Mouse (Mus musculus) frontal cortex, adult 2 months (tissue): ENCODE data around the gene Eif1. TPM values are rescaled to one million over a fixed set of nuclear protein-coding genes. Genes with fewer than 3 reads are reported as not detected.
"Not testable (repeated sequence)": the region's sequence is repeated elsewhere in the genome, so short reads cannot be mapped to it uniquely, and the experiment has no call there.

Experiments
- DNase-seq, 2 experiments: peaks; one replicate each; pipeline ENCODE4 v3.0.0; 2022; ENCODE audit warnings: low spot score in 1 of 2; ENCODE audit errors: extremely low spot score in 1 of 2
- polyA plus RNA-seq: library from polyadenylated mRNA; depleted of rRNA; stranded (reverse); fragments of >200 nt; gene quantifications from 2 replicates; pipeline ENCODE4 v1.2.3, GENCODE M21; 2012; rRNA removed

The Eif1 gene
- polyA plus RNA-seq, 1 experiment, result 517 TPM

GRCm38 (mm10) chr11:100335731-100336130 lies 16.0 kb downstream of the Eif1 start:
- DNase-seq, result no peak

- DNase-seq, result no peak
These were observed 24.6 kb downstream of the Eif1 start for GRCm38 (mm10) chr11:100344269-100344668.

GRCm38 (mm10) chr11:100352076-100352857 lies 32.6 kb downstream of the Eif1 start:
- DNase-seq, result peak in 1 of 2 experiments; percentile 56

DNA sequence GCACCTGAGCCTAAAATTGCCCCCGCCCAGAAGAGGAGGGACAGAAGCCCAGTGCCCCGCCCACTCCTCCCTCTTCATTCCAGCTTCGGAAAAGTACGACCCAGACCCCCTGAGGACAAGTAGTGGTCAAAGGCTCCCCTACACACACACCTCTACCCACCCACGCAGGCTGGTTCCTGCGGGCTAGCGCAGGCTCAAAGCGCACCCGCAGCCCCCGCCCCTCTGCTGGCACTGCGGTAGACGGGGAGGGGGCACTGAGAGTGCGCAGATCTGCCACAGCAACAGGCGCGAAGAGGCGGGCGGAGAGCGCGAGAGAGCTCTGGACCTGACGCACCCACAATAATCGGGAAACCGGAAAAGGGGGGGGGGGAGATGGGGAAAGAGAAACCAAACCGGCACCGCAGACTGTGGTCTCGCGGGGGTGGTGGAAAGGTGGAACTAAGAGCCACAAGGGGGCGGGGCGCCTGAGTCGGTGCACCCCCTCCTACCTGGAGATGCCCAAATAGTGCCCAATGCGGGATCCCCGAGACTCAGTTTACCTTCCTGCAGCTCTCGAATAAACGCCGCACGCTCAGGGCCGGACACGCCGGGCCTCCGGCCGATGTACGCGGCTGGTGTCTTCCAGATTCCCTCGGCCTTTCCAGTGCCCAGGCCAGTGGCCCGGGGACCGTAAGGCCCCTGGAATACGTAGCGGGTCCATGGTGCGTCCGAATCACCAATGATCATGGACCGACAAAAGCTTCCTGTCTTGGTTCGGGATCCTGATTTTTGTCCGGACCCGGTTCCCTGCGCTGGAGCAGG lies 35.7 kb downstream of the Eif1 start:
- DNase-seq, result peak in 1 of 2 experiments; percentile 49

DNA sequence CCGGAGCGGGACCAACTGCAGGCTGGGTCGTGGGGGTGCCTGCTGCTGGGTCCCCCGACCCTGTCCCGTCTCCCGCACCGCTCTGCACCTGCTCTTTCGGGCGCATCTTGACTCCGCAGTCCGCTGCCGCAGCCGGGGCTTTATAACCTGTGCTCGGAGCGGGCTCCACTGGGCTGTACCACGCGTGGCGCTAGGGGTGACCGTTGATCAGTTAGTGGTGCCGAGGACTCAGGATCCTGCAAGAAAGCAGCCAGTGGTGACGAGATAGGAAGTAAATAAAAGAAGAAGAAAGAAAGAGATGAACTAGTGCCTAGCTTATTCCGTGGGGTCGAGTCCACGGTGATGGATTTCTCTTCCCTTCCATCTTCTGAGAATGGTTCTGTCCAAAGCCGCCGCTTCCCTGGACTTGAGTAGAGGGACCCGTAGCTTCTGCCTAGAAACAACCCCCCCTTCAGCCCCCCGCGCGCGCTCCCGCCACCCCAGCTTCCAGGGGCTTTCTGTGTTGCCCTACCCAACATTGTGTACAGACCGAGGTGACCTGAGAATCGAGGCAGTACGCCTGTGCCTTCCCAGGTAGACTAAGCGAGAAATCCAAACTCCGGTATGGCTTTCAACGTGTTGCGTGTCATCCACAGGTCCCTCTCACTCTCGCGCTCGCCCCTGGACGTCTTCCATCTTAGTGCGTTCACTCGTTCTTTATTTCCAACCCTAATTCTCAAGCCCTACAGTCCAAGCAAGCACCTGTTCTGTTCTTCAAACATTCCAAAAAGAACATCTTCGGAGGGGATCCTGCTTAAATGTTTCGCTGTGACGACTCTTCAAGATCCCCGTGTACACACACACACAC lies 36.5 kb downstream of the Eif1 start, which contains the start of gene Hap1:
TSS of gene Hap1 (minus strand) at position 157 of the 847 bp plus-strand sequence.
- DNase-seq, result peak in 1 of 2 experiments; percentile 81

DNA sequence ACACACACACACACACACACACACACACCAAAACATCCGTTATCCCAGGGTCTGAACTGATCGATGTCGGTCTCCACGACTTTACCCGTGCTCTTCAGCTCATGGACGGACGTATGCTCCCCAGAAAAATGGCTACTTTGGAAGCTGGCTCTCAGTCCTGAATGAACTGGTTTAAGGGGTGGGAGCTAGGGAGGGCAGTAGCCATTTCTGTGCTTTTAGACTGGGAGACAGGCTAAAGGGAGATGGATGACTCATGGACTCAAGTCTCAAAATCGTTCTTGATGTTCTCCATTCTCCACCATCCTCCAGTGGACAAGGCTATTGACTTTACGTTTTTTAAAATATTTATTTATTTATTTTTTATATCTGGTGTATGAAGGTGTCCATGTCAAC lies 37.1 kb downstream of the Eif1 start:
- no peak for DNase-seq

GRCm38 (mm10) chr11:100357408-100357807 lies 37.7 kb downstream of the Eif1 start:
- DNase-seq, result no peak

GRCm38 (mm10) chr11:100360175-100360574 lies 40.5 kb downstream of the Eif1 start:
- DNase-seq, result no peak

- DNase-seq, result not testable (repeated sequence)
These were observed 41.4 kb downstream of the Eif1 start for GRCm38 (mm10) chr11:100361059-100361458.

- DNase-seq, result peak in 1 of 2 experiments; percentile 92
These were observed 42.7 kb downstream of the Eif1 start for GRCm38 (mm10) chr11:100362209-100362978.

GRCm38 (mm10) chr11:100362979-100363562 lies 43.4 kb downstream of the Eif1 start:
- DNase-seq, result peak in 1 of 2 experiments; percentile 82

DNA sequence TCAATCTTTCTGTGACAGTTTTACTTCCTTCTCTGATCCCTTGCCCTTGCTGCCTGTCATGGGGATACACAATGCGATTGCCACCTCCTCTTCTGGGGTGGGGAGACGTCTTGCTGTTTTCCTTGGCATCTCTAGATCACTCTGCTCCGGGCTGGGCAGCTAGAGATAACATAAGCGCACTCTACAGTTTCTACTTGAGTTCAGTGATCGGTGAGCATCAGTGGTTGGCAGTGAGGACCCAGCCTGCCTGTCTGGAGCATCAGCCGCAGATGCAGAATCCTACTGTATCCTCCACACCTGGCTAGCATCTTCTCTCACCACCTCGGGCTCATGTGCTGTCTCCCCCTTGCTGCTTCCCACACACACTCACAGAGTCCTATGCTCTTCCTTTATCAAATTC lies 49.5 kb downstream of the Eif1 start:
- DNase-seq, result no peak

DNA sequence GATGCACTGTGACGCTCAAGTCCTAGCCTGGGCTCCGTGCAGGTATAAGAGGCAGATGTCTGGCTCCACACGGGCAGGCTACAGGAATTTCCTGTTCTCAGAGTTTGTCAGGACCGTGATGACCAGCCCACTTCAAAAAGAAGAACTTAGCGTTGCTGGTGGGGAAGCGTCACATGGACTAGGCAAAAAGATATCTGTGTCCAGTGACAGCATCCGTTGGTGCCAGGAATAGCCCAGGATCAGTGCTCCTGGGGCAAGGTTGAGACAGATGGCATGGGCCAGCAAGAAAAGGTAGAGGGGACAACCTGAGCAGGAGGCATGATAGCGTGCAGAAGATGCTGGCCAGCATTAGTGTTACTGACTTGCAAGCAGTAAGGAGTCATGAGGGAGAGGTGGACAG lies 50.1 kb downstream of the Eif1 start:
- DNase-seq, result no peak

Other genes with a start within 250 kb of the Eif1 start
- gene Krt32, start 231.7 kb upstream of the Eif1 start, polyA plus RNA-seq, result 0.06 TPM in 1 of 2 replicates, not detected in the other
- not detected in 2 replicates for gene Krt35, start 223.6 kb upstream of the Eif1 start, polyA plus RNA-seq
- not detected in 2 replicates for gene Krt36, start 214.3 kb upstream of the Eif1 start, polyA plus RNA-seq
- not detected in 2 replicates for gene Krt13, start 198.3 kb upstream of the Eif1 start, polyA plus RNA-seq
- gene Krt15, start 184.0 kb upstream of the Eif1 start, polyA plus RNA-seq, result not detected in 2 replicates
- 1.6 and 3.7 TPM in 2 replicates for gene Krt19, start 171.2 kb upstream of the Eif1 start, polyA plus RNA-seq
- gene Krt9, start 126.6 kb upstream of the Eif1 start, polyA plus RNA-seq, result 8.3 and 9.4 TPM in 2 replicates
- 0.08 and 0.12 TPM in 2 replicates for gene Krt14, start 112.3 kb upstream of the Eif1 start, polyA plus RNA-seq
- gene Krt16, start 71.0 kb upstream of the Eif1 start, polyA plus RNA-seq, result not detected in 2 replicates
- gene Krt17, start 58.9 kb upstream of the Eif1 start, polyA plus RNA-seq, result 0.23 and 0.28 TPM in 2 replicates
- 0.14 TPM in 1 of 2 replicates, not detected in the other for gene Krt42, start 50.0 kb upstream of the Eif1 start, polyA plus RNA-seq
- not detected in 2 replicates for gene Gast, start 14.5 kb downstream of the Eif1 start, polyA plus RNA-seq
- gene Hap1, start 36.2 kb downstream of the Eif1 start, polyA plus RNA-seq, result 251 and 269 TPM in 2 replicates
- gene Jup, start 77.9 kb downstream of the Eif1 start, polyA plus RNA-seq, result 71.3 and 71.5 TPM in 2 replicates
- 13.6 and 15.8 TPM in 2 replicates for gene P3h4, start 95.0 kb downstream of the Eif1 start, polyA plus RNA-seq
- gene Fkbp10, start 95.8 kb downstream of the Eif1 start, polyA plus RNA-seq, result 10.6 and 10.8 TPM in 2 replicates
- 63.7 and 77.3 TPM in 2 replicates for gene Nt5c3b, start 121.9 kb downstream of the Eif1 start, polyA plus RNA-seq
- gene Klhl10, start 122.0 kb downstream of the Eif1 start, polyA plus RNA-seq, result 0.72 and 0.74 TPM in 2 replicates
- 13.6 and 13.7 TPM in 2 replicates for gene Klhl11, start 152.9 kb downstream of the Eif1 start, polyA plus RNA-seq
- 108 and 113 TPM in 2 replicates for gene Acly, start 208.1 kb downstream of the Eif1 start, polyA plus RNA-seq
- gene Ttc25, start 225.7 kb downstream of the Eif1 start, polyA plus RNA-seq, result 1.5 and 2.0 TPM in 2 replicates